Mouse (Mus musculus) heart, embryonic 14.5 days (tissue): ENCODE results near the gene Plekhs1. TPM values are rescaled to one million over a fixed set of nuclear protein-coding genes. Genes with fewer than 3 reads are reported as not detected.
A peak's percentile ranks its signal among the peaks of the same experiment; 100 is the strongest.

ENCODE experiments used
- ATAC-seq: fragments of 200-750 bp; cut with Nextera tagmentation; 2 replicates; pipeline ENCODE4 v1.8.0; 2017; ENCODE audit warnings: low read depth, moderate TSS enrichment; ENCODE audit not compliant: insufficient number of reproducible peaks, insufficient read depth, low FRiP score
- H3K27ac ChIP-seq, 2 experiments: fragments of 200-500 bp in 1 of 2; fragments of 300-500 bp in 1 of 2; sonication (generic) in 1 of 2; replicated peaks in 1 of 2; 2 replicates each; pipeline ENCODE4 v1.5.1; 2012 to 2014; ENCODE audit warnings: low read depth in 2 of 2, low read length in 2 of 2, control low read depth in 1 of 2, mild to moderate bottlenecking in 1 of 2, mixed read lengths in 1 of 2; ENCODE audit not compliant: control insufficient read depth in 1 of 2, insufficient read depth in 1 of 2
- H3K27me3 ChIP-seq: fragments of 300-500 bp; sonication (generic); 2 replicates; pipeline ENCODE4 v1.6.1; 2014; ENCODE audit warnings: mild to moderate bottlenecking, low read length, control low read depth; ENCODE audit not compliant: control insufficient read depth, insufficient read depth
- H3K36me3 ChIP-seq: fragments of 300-500 bp; sonication (generic); 2 replicates; pipeline ENCODE4 v1.6.1; 2014; ENCODE audit warnings: mild to moderate bottlenecking, control low read depth, low read length, mixed read lengths; ENCODE audit not compliant: control insufficient read depth, insufficient read depth
- H3K4me1 ChIP-seq, 2 experiments: fragments of 200-500 bp in 1 of 2; fragments of 300-500 bp in 1 of 2; sonication (generic) in 1 of 2; 2 replicates each; pipeline ENCODE4 v1.6.1; 2012 to 2014; ENCODE audit warnings: low read length in 2 of 2, control low read depth in 1 of 2, mixed read lengths in 1 of 2; ENCODE audit not compliant: control insufficient read depth in 2 of 2, insufficient read depth in 2 of 2
- H3K4me2 ChIP-seq: fragments of 300-500 bp; sonication (generic); 2 replicates; pipeline ENCODE4 v1.6.1; 2014; ENCODE audit warnings: mild to moderate bottlenecking, low read length
- H3K4me3 ChIP-seq, 2 experiments: fragments of 200-500 bp in 1 of 2; fragments of 300-500 bp in 1 of 2; sonication (generic) in 1 of 2; 2 replicates each; pipeline ENCODE4 v1.5.1; 2012 to 2014; ENCODE audit warnings: low read length in 2 of 2, mild to moderate bottlenecking in 2 of 2, control low read depth in 1 of 2, low read depth in 1 of 2, moderate library complexity in 1 of 2; ENCODE audit not compliant: control insufficient read depth in 1 of 2, insufficient read depth in 1 of 2
- H3K9ac ChIP-seq: fragments of 300-500 bp; sonication (generic); 2 replicates; pipeline ENCODE4 v1.6.1; 2014; ENCODE audit warnings: mild to moderate bottlenecking, low read length
- H3K9me3 ChIP-seq: fragments of 300-500 bp; sonication (generic); 2 replicates; pipeline ENCODE4 v1.6.1; 2016; ENCODE audit warnings: low read length, control low read depth; ENCODE audit not compliant: control insufficient read depth
- WGBS: fragments of 180-500 bp; shearing (Covaris S2); extraction: QIAGEN DNeasy Blood & Tissue Kit; methylation state at CpG from one replicate; pipeline ENCODE4 v1.1.7; 2014; 5-methylcytosine and 5-hydroxymethylcytosine counted together
- polyA plus RNA-seq: library from polyadenylated mRNA; unstranded; fragments of >200 nt; fragmentation: Nextera tagmentation; extraction: Ambion mirVana; gene quantifications from 2 replicates; pipeline ENCODE4 v1.2.1, GENCODE M21; 2014

Plekhs1 gene
- polyA plus RNA-seq = 0.08 TPM in 1 of 2 replicates, not detected in the other

- no peak within 1 kb of the TSS for H3K27ac ChIP-seq
- ATAC-seq = no peak
- no peak within 1 kb of the TSS for H3K4me3 ChIP-seq
- H3K4me1 ChIP-seq = peaks cover 0 to 5% of the 10 kb centered on the region in 2 experiments; a peak in 2 of 4 replicates
- H3K4me2 ChIP-seq = no peak within 1 kb of the TSS
- WGBS = 61% methylated on average over 10 of the region's 10 CpGs
- H3K9ac ChIP-seq = no peak within 1 kb of the TSS
- H3K27me3 ChIP-seq = no peaks in the 10 kb centered on the region
- H3K9me3 ChIP-seq = no peaks in the 10 kb centered on the region
- no peaks in the 10 kb centered on the region for H3K36me3 ChIP-seq
Observed at GRCm38 (mm10) chr19:56461522-56462101, at the start of gene Plekhs1. TSS of gene Plekhs1 (plus strand) at chr19:56461640.

GRCm38 (mm10) chr19:56418404-56418803, 43.0 kb upstream of the Plekhs1 start:
- 77% methylated on average over 4 of the region's 4 CpGs for WGBS
- Histone ChIP-seq H3K36me3 (no peaks in the 10 kb centered on the region), H3K4me2 (no peak overlapping the region), H3K9ac (no peak overlapping the region), H3K27ac (no peak overlapping the region), H3K4me3 (no peak overlapping the region), H3K27me3 (no peaks in the 10 kb centered on the region), H3K4me1 (peaks cover 0 to 3% of the 10 kb centered on the region in 2 experiments; a peak in 1 of 4 replicates), H3K9me3 (no peaks in the 10 kb centered on the region)
- no peak for ATAC-seq

- peaks cover 0 to 3% of the 10 kb centered on the region in 2 experiments; a peak in 1 of 4 replicates for H3K4me1 ChIP-seq
- H3K4me3 ChIP-seq = no peak overlapping the region
- no peak overlapping the region for H3K27ac ChIP-seq
- no peak overlapping the region for H3K9ac ChIP-seq
- H3K36me3 ChIP-seq = no peaks in the 10 kb centered on the region; the same call in 1 of the 2 replicates
- H3K27me3 ChIP-seq = no peaks in the 10 kb centered on the region
- WGBS = 79% methylated on average over 9 of the region's 9 CpGs
- no peak for ATAC-seq
- no peaks in the 10 kb centered on the region for H3K9me3 ChIP-seq
- H3K4me2 ChIP-seq = no peak overlapping the region
Observed at GRCm38 (mm10) chr19:56419452-56419851, 42.0 kb upstream of the Plekhs1 start.

GRCm38 (mm10) chr19:56420345-56420744, 41.1 kb upstream of the Plekhs1 start:
- no peaks in the 10 kb centered on the region for H3K27me3 ChIP-seq
- no peak overlapping the region for H3K9ac ChIP-seq
- no peaks in the 10 kb centered on the region for H3K9me3 ChIP-seq
- WGBS = 82% methylated on average over 3 of the region's 3 CpGs
- no peak overlapping the region for H3K4me3 ChIP-seq
- H3K4me1 ChIP-seq = peaks cover 3 to 5% of the 10 kb centered on the region in 2 experiments; a peak in 2 of 4 replicates
- no peak overlapping the region for H3K27ac ChIP-seq
- H3K4me2 ChIP-seq = no peak overlapping the region
- no peak for ATAC-seq
- H3K36me3 ChIP-seq = peaks cover 5% of the 10 kb centered on the region; the same call in 1 of the 2 replicates

- Histone ChIP-seq H3K9me3 (no peaks in the 10 kb centered on the region), H3K36me3 (peaks cover 5% of the 10 kb centered on the region; the same call in 1 of the 2 replicates), H3K9ac (no peak overlapping the region), H3K4me1 (peaks cover 8 to 18% of the 10 kb centered on the region in 2 experiments; a peak in 3 of 4 replicates), H3K4me2 (no peak overlapping the region), H3K27ac (peak overlapping the region in 1 of 2 experiments; percentile 29; a peak in 1 of 4 replicates), H3K4me3 (no peak overlapping the region), H3K27me3 (no peaks in the 10 kb centered on the region)
- WGBS = 41% methylated on average over 14 of the region's 14 CpGs
- no peak for ATAC-seq
Observed at GRCm38 (mm10) chr19:56422476-56423338, 38.7 kb upstream of the Plekhs1 start.

DNA sequence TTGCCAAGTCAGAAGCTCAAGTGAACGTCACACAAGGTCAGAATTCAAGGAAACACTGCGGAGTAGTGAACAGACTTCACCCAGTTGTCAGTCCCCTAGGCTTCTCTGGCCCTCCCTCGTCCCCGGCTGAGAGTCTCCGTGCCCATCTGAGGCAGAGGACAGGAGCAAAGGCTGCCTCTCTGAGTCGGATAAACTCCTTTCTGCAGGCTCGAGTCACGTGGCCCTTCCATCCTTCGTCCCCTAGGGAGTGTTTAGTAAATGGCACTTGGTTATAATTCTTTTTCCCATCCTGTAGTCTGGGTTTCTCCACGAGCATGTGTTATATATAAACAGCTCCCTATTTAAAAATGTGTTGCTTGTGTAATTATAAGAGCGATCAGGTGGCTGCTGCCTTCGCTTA, 38.1 kb upstream of the Plekhs1 start:
- WGBS = 71% methylated on average over 12 of the region's 12 CpGs
- H3K36me3 ChIP-seq = peaks cover 5% of the 10 kb centered on the region; the same call in 1 of the 2 replicates
- no peaks in the 10 kb centered on the region for H3K27me3 ChIP-seq
- no peak overlapping the region for H3K9ac ChIP-seq
- H3K9me3 ChIP-seq = no peaks in the 10 kb centered on the region
- no peak overlapping the region for H3K4me2 ChIP-seq
- peaks cover 8 to 18% of the 10 kb centered on the region in 2 experiments; a peak in 3 of 4 replicates for H3K4me1 ChIP-seq
- no peak overlapping the region for H3K27ac ChIP-seq
- no peak overlapping the region for H3K4me3 ChIP-seq
- ATAC-seq = no peak

- H3K4me2 ChIP-seq = no peak overlapping the region
- H3K4me3 ChIP-seq = no peak overlapping the region
- no peaks in the 10 kb centered on the region for H3K27me3 ChIP-seq
- H3K4me1 ChIP-seq = peaks cover 8 to 18% of the 10 kb centered on the region in 2 experiments; a peak in 3 of 4 replicates
- H3K9me3 ChIP-seq = no peaks in the 10 kb centered on the region
- no peak overlapping the region for H3K9ac ChIP-seq
- H3K36me3 ChIP-seq = peaks cover 5% of the 10 kb centered on the region; the same call in 1 of the 2 replicates
- peak overlapping the region; percentile 77 to 81; a peak in 3 of 4 replicates for H3K27ac ChIP-seq
- 82% methylated on average over 17 of the region's 17 CpGs for WGBS
- ATAC-seq = no peak
Observed at GRCm38 (mm10) chr19:56424606-56425395, 36.6 kb upstream of the Plekhs1 start.
